In genomic region chr6:128295876-128296749, GRCm38 (mm10) we compare ENCODE assay signal across 7 mouse cellular contexts. TPM values are rescaled to one million over a fixed set of nuclear protein-coding genes. Genes with fewer than 3 reads are reported as not detected.
DNase-seq lines count a peak whose midpoint lies in the region; ATAC-seq lines count a peak whose summit lies in the region.

No protein-coding gene starts in this region.

- H3K27me3 ChIP-seq in intestine, embryonic 16.5 days (replicated peaks; ENCODE audit: control insufficient read depth, insufficient read depth, low read length), result peaks cover 13% of the 10 kb centered on the region; the same call in 1 of the 2 replicates
- peaks cover 27% of the 10 kb centered on the region for H3K27me3 ChIP-seq in liver, embryonic 16.5 days (ENCODE audit: control insufficient read depth, insufficient read depth, low read depth, low read length)

- intact Hi-C loops in gastrocnemius, postnatal 36 days (cut with DNase I), result no loop called here

- 30% methylated on average over 6 of the region's 6 CpGs for WGBS in intestine, embryonic 16.5 days
- WGBS in liver, embryonic 16.5 days (ENCODE audit: insufficient replicate concordance), result 34% methylated on average over 6 of the region's 6 CpGs

- 0 out of 2 replicates have a peak overlapping the region, but pooled peaks have one; percentile 10 for H3K4me3 ChIP-seq in brown adipose tissue, adult 24 weeks (ENCODE audit: insufficient read depth, low read depth, low read length)
- H3K4me3 ChIP-seq in intestine, embryonic 16.5 days (ENCODE audit: low read length), result no peak overlapping the region
- no peak overlapping the region for H3K4me3 ChIP-seq in liver, embryonic 16.5 days (ENCODE audit: low read depth, low read length)

- H3K27ac ChIP-seq in brown adipose tissue, adult 24 weeks (replicated peaks; ENCODE audit: low read depth, low read length), result peak overlapping the region; percentile 91
- H3K27ac ChIP-seq in intestine, embryonic 16.5 days (ENCODE audit: low read length), result peak overlapping the region; percentile 15
- no peak overlapping the region for H3K27ac ChIP-seq in liver, embryonic 16.5 days (ENCODE audit: low read length)

- peak; percentile 15; the same call in 1 of the 2 replicates for ATAC-seq in intestine, embryonic 16.5 days
- peak; percentile 35 for ATAC-seq in liver, embryonic 16.5 days (ENCODE audit: low read depth)
- no peak for ATAC-seq in erythroblast, adult 5-6 weeks (replicated peaks; ENCODE audit: low FRiP score, poor library complexity, severe bottlenecking)

- peaks cover 28% of the 10 kb centered on the region for H3K4me1 ChIP-seq in brown adipose tissue, adult 24 weeks (ENCODE audit: control insufficient read depth, insufficient read depth, insufficient read length, low read length)
- H3K4me1 ChIP-seq in intestine, embryonic 16.5 days (ENCODE audit: control insufficient read depth, insufficient read depth, low read length), result peaks cover 20% of the 10 kb centered on the region
- H3K4me1 ChIP-seq in liver, embryonic 16.5 days (ENCODE audit: control insufficient read depth, low read depth, low read length), result no peaks in the 10 kb centered on the region; the same call in none of the 2 replicates

- no peaks in the 10 kb centered on the region for H3K36me3 ChIP-seq in intestine, embryonic 16.5 days (ENCODE audit: control insufficient read depth, insufficient read depth, low read length)
- no peaks in the 10 kb centered on the region for H3K36me3 ChIP-seq in liver, embryonic 16.5 days (ENCODE audit: control insufficient read depth, insufficient read depth)

- H3K9ac ChIP-seq in intestine, embryonic 16.5 days (ENCODE audit: low read depth, low read length), result no peak overlapping the region
- H3K9ac ChIP-seq in liver, embryonic 16.5 days (ENCODE audit: low read depth, low read length), result no peak overlapping the region

- no peaks in the 10 kb centered on the region for H3K9me3 ChIP-seq in intestine, embryonic 16.5 days (ENCODE audit: control insufficient read depth, low read length)
- H3K9me3 ChIP-seq in liver, embryonic 16.5 days (replicated peaks; ENCODE audit: control insufficient read depth, low read length), result no peaks in the 10 kb centered on the region

- peak; percentile 70 for DNase-seq in ZHBTc4 (ENCODE audit: low read depth, low spot score)
- peak; percentile 31 to 38 for DNase-seq in gastrocnemius, postnatal 36 days
- no peak for DNase-seq in frontal cortex, postnatal 14 days (ENCODE audit: low spot score in 2 of 2)

- H3K4me2 ChIP-seq in intestine, embryonic 16.5 days (ENCODE audit: low read depth, low read length), result no peak overlapping the region
- no peak overlapping the region for H3K4me2 ChIP-seq in liver, embryonic 16.5 days (ENCODE audit: low read depth, low read length)

RNA-seq across cellular contexts. Expression of gene Tead4, which starts 4.5 kb away (rescaled TPM):
- 0.32 and 1.1 TPM in 2 replicates for polyA plus RNA-seq in brown adipose tissue, adult 24 weeks (2012; ENCODE audit: insufficient read depth, insufficient read length, missing spikeins)
- total RNA-seq in gastrocnemius, postnatal 36 days (2021), result 1 to 10 TPM; 3.7 to 4.3 TPM
- 2.1 and 2.3 TPM in 2 replicates for polyA plus RNA-seq in intestine, embryonic 16.5 days (2015; fragmentation: Nextera tagmentation; extraction: Ambion mirVana)
- polyA plus RNA-seq in liver, embryonic 16.5 days (2015; fragmentation: Nextera tagmentation; extraction: Ambion mirVana), result 0.44 and 0.51 TPM in 2 replicates
- total RNA-seq in erythroblast, adult 5-6 weeks (2015; ENCODE audit: low replicate concordance), result not detected in 2 replicates
- not detected in 2 replicates for total RNA-seq in erythroblast, adult 5-6 weeks (2017; ENCODE audit: low replicate concordance)

RNA-seq across cellular contexts. Expression of gene Tulp3, which starts 59.5 kb away (rescaled TPM):
- 4.2 and 6.4 TPM in 2 replicates for polyA plus RNA-seq in brown adipose tissue, adult 24 weeks (2012; ENCODE audit: insufficient read depth, insufficient read length, missing spikeins)
- 1 to 10 TPM; 5.8 to 6.6 TPM for total RNA-seq in gastrocnemius, postnatal 36 days (2021)
- 10.1 and 11.3 TPM in 2 replicates for polyA plus RNA-seq in intestine, embryonic 16.5 days (2015; fragmentation: Nextera tagmentation; extraction: Ambion mirVana)
- polyA plus RNA-seq in liver, embryonic 16.5 days (2015; fragmentation: Nextera tagmentation; extraction: Ambion mirVana), result 1.4 and 1.7 TPM in 2 replicates
- 0.38 and 0.42 TPM in 2 replicates for total RNA-seq in erythroblast, adult 5-6 weeks (2015; ENCODE audit: low replicate concordance)
- not detected in 2 replicates for total RNA-seq in erythroblast, adult 5-6 weeks (2017; ENCODE audit: low replicate concordance)

Comparison
In these comparisons a context has a peak if more than half of its experiments do, and no peak if none do; other contexts are left out.
1. DNase-seq: peak in ZHBTc4 (single experiment) and gastrocnemius, postnatal 36 days (2 of 2); none in frontal cortex, postnatal 14 days (0 of 2).